Mouse (Mus musculus) liver, postnatal 0 days (tissue): ENCODE results near the gene Pkp3.

Experiments
- CTCF ChIP-seq: sonication (generic); IDR thresholded peaks from 2 replicates; pipeline ENCODE4 v1.5.1; 2016; ENCODE audit warnings: antibody characterized with exemption, low read depth
- EP300 ChIP-seq: IDR thresholded peaks from 2 replicates; pipeline ENCODE4 v1.6.1; 2016; ENCODE audit warnings: antibody characterized with exemption, low read depth, mild to moderate bottlenecking

- TF ChIP-seq CTCF (no peak), EP300 (no peak)
Observed at GRCm38 (mm10) chr7:141096021-141096420, 18.0 kb downstream of the Pkp3 start.
